Mouse (Mus musculus) midbrain, embryonic 15.5 days (tissue): ENCODE measurements at regions not wholly inside any gene's neighbourhood (a gene's known extent, or its start where the extent isn't known, plus 50 kb on each side); places are given as distances from the start of the nearest gene placed in this dataset.

Source experiments
- ATAC-seq: fragments of 200-750 bp; cut with Nextera tagmentation; replicated peaks from 2 replicates; pipeline ENCODE4 v1.8.0; 2017; ENCODE audit warnings: moderate TSS enrichment
- H3K27ac ChIP-seq: fragments of 300-500 bp; sonication (generic); 2 replicates; pipeline ENCODE4 v1.5.1; 2015; ENCODE audit warnings: mild to moderate bottlenecking, inconsistent platforms
- H3K27me3 ChIP-seq: fragments of 300-500 bp; sonication (generic); replicated peaks from 2 replicates; pipeline ENCODE4 v1.6.1; 2015; ENCODE audit warnings: inconsistent platforms
- H3K36me3 ChIP-seq: fragments of 300-500 bp; sonication (generic); replicated peaks from 2 replicates; pipeline ENCODE4 v1.6.1; 2015; ENCODE audit warnings: inconsistent platforms
- H3K4me1 ChIP-seq: fragments of 300-500 bp; sonication (generic); 2 replicates; pipeline ENCODE4 v1.6.1; 2015; ENCODE audit warnings: inconsistent platforms
- H3K4me2 ChIP-seq: fragments of 300-500 bp; sonication (generic); 2 replicates; pipeline ENCODE4 v1.6.1; 2015; ENCODE audit warnings: inconsistent platforms, mild to moderate bottlenecking, moderate library complexity
- H3K4me3 ChIP-seq: fragments of 300-500 bp; sonication (generic); 2 replicates; pipeline ENCODE4 v1.5.1; 2015; ENCODE audit warnings: mild to moderate bottlenecking, inconsistent platforms
- H3K9ac ChIP-seq: fragments of 300-500 bp; sonication (generic); 2 replicates; pipeline ENCODE4 v1.6.1; 2015; ENCODE audit warnings: mild to moderate bottlenecking, inconsistent platforms
- H3K9me3 ChIP-seq: fragments of 300-500 bp; sonication (generic); 2 replicates; pipeline ENCODE4 v1.6.1; 2016; ENCODE audit warnings: inconsistent platforms
- WGBS: fragments of 180-500 bp; shearing (Covaris S2); methylation state at CpG from one replicate; pipeline ENCODE4 v1.1.7; 2015; ENCODE audit warnings: mixed read lengths; 5-methylcytosine and 5-hydroxymethylcytosine counted together

GRCm38 (mm10) chr8:65443266-65443665 lies 174.4 kb upstream of the March1 start:
- 93% methylated on average over 3 of the region's 3 CpGs for WGBS
- H3K36me3 ChIP-seq = no peaks in the 10 kb centered on the region
- H3K4me2 ChIP-seq = no peak overlapping the region
- no peak overlapping the region for H3K27ac ChIP-seq
- H3K9me3 ChIP-seq = no peaks in the 10 kb centered on the region
- ATAC-seq = no peak
- no peaks in the 10 kb centered on the region for H3K4me1 ChIP-seq
- H3K27me3 ChIP-seq = no peaks in the 10 kb centered on the region
- H3K4me3 ChIP-seq = no peak overlapping the region
- no peak overlapping the region for H3K9ac ChIP-seq

- ATAC-seq = no peak
- Histone ChIP-seq H3K4me3 (no peak overlapping the region), H3K27me3 (no peaks in the 10 kb centered on the region), H3K4me2 (no peak overlapping the region), H3K9ac (no peak overlapping the region), H3K27ac (no peak overlapping the region), H3K36me3 (no peaks in the 10 kb centered on the region), H3K4me1 (no peaks in the 10 kb centered on the region), H3K9me3 (no peaks in the 10 kb centered on the region)
- WGBS = 82% methylated on average over 6 of the region's 6 CpGs
Observed at GRCm38 (mm10) chr8:65420870-65421269, 196.8 kb upstream of the March1 start.

GRCm38 (mm10) chr8:65417897-65418296 lies 199.8 kb upstream of the March1 start:
- no peak for ATAC-seq
- Histone ChIP-seq H3K27ac (no peak overlapping the region), H3K4me2 (no peak overlapping the region), H3K36me3 (no peaks in the 10 kb centered on the region), H3K4me1 (no peaks in the 10 kb centered on the region), H3K27me3 (no peaks in the 10 kb centered on the region), H3K9me3 (no peaks in the 10 kb centered on the region), H3K9ac (no peak overlapping the region), H3K4me3 (no peak overlapping the region)
- 95% methylated on average over 2 of the region's 2 CpGs for WGBS

- no peak for ATAC-seq
- whole genome bisulfite sequencing = 86% methylated on average over 7 of the region's 7 CpGs
Observed at GRCm38 (mm10) chr8:65414201-65414600, 203.5 kb upstream of the March1 start.

GRCm38 (mm10) chr8:65412291-65412690 lies 205.4 kb upstream of the March1 start:
- Histone ChIP-seq H3K27ac (no peak overlapping the region), H3K9me3 (no peaks in the 10 kb centered on the region), H3K4me2 (no peak overlapping the region), H3K36me3 (no peaks in the 10 kb centered on the region), H3K27me3 (no peaks in the 10 kb centered on the region), H3K4me3 (no peak overlapping the region), H3K4me1 (no peaks in the 10 kb centered on the region), H3K9ac (no peak overlapping the region)
- 95% methylated on average over 2 of the region's 2 CpGs for WGBS
- no peak for ATAC-seq

More at GRCm38 (mm10) chr8:65414201-65414600, 203.5 kb upstream of the March1 start:
- Histone ChIP-seq H3K27ac (no peak overlapping the region), H3K4me2 (no peak overlapping the region), H3K4me1 (no peaks in the 10 kb centered on the region), H3K9ac (no peak overlapping the region), H3K9me3 (no peaks in the 10 kb centered on the region), H3K4me3 (no peak overlapping the region), H3K27me3 (no peaks in the 10 kb centered on the region), H3K36me3 (no peaks in the 10 kb centered on the region)

GRCm38 (mm10) chr8:65395755-65396154 lies 221.9 kb upstream of the March1 start:
- Histone ChIP-seq H3K4me2 (no peak overlapping the region), H3K27me3 (no peaks in the 10 kb centered on the region), H3K9me3 (no peaks in the 10 kb centered on the region), H3K36me3 (no peaks in the 10 kb centered on the region), H3K27ac (no peak overlapping the region), H3K4me3 (no peak overlapping the region), H3K4me1 (no peaks in the 10 kb centered on the region), H3K9ac (no peak overlapping the region)
- ATAC-seq = no peak
- WGBS = 76% methylated on average over 1 of the region's 1 CpGs

GRCm38 (mm10) chr8:65355990-65356389 lies 226.6 kb upstream of the BC030870 start:
- H3K9me3 ChIP-seq = no peaks in the 10 kb centered on the region
- H3K27ac ChIP-seq = no peak overlapping the region
- no peaks in the 10 kb centered on the region for H3K27me3 ChIP-seq
- no peaks in the 10 kb centered on the region for H3K4me1 ChIP-seq
- H3K4me2 ChIP-seq = no peak overlapping the region
- 71% methylated on average over 2 of the region's 2 CpGs for WGBS
- H3K4me3 ChIP-seq = no peak overlapping the region
- ATAC-seq = no peak
- no peak overlapping the region for H3K9ac ChIP-seq
- no peaks in the 10 kb centered on the region for H3K36me3 ChIP-seq

GRCm38 (mm10) chr8:65349396-65349795 lies 220.0 kb upstream of the BC030870 start:
- Histone ChIP-seq H3K4me2 (no peak overlapping the region), H3K4me3 (no peak overlapping the region), H3K27me3 (no peaks in the 10 kb centered on the region), H3K9me3 (no peaks in the 10 kb centered on the region), H3K4me1 (no peaks in the 10 kb centered on the region), H3K27ac (no peak overlapping the region), H3K9ac (no peak overlapping the region), H3K36me3 (no peaks in the 10 kb centered on the region)
- ATAC-seq = peak; percentile 82
- 36% methylated on average over 2 of the region's 2 CpGs for WGBS

GRCm38 (mm10) chr8:65331136-65331535 lies 201.8 kb upstream of the BC030870 start:
- H3K4me3 ChIP-seq = no peak overlapping the region
- H3K27me3 ChIP-seq = no peaks in the 10 kb centered on the region
- no peaks in the 10 kb centered on the region for H3K4me1 ChIP-seq
- H3K4me2 ChIP-seq = no peak overlapping the region
- 91% methylated on average over 1 of the region's 1 CpGs for WGBS
- H3K27ac ChIP-seq = no peak overlapping the region
- ATAC-seq = no peak
- no peak overlapping the region for H3K9ac ChIP-seq
- no peaks in the 10 kb centered on the region for H3K36me3 ChIP-seq
- H3K9me3 ChIP-seq = no peaks in the 10 kb centered on the region

- H3K9me3 ChIP-seq = no peaks in the 10 kb centered on the region
- no peaks in the 10 kb centered on the region for H3K4me1 ChIP-seq
- no peaks in the 10 kb centered on the region for H3K27me3 ChIP-seq
- H3K27ac ChIP-seq = no peak overlapping the region
- whole genome bisulfite sequencing = 55% methylated on average over 2 of the region's 2 CpGs
- no peaks in the 10 kb centered on the region for H3K36me3 ChIP-seq
- ATAC-seq = peak; percentile 50; the same call in 1 of the 2 replicates
- no peak overlapping the region for H3K4me3 ChIP-seq
- H3K4me2 ChIP-seq = no peak overlapping the region
- no peak overlapping the region for H3K9ac ChIP-seq
Observed at GRCm38 (mm10) chr8:65288687-65289086, 159.3 kb upstream of the BC030870 start.

- no peaks in the 10 kb centered on the region for H3K36me3 ChIP-seq
- 84% methylated on average over 2 of the region's 2 CpGs for WGBS
- H3K4me1 ChIP-seq = no peaks in the 10 kb centered on the region
- ATAC-seq = no peak
- no peaks in the 10 kb centered on the region for H3K27me3 ChIP-seq
- H3K4me3 ChIP-seq = no peak overlapping the region
- H3K27ac ChIP-seq = no peak overlapping the region
- H3K9ac ChIP-seq = no peak overlapping the region
- no peaks in the 10 kb centered on the region for H3K9me3 ChIP-seq
- H3K4me2 ChIP-seq = no peak overlapping the region
Observed at GRCm38 (mm10) chr8:65280390-65280789, 151.0 kb upstream of the BC030870 start.
